Mouse (Mus musculus): ENCODE data around the gene Zfp11.
"Not testable (repeated sequence)": the region's sequence is repeated elsewhere in the genome, so short reads cannot be mapped to it uniquely, and the experiment has no call there.

The Zfp11 gene

GRCm38 (mm10) chr5:129670036-129670458, at the start of gene Zfp11:
Gene Zfp11 (minus strand): TSS chr5:129670099.
- peak; percentile 87 to 92 for DNase-seq

- no peak for DNase-seq
These were observed 47.1 kb upstream of the Zfp11 start for GRCm38 (mm10) chr5:129717016-129717415.

DNA sequence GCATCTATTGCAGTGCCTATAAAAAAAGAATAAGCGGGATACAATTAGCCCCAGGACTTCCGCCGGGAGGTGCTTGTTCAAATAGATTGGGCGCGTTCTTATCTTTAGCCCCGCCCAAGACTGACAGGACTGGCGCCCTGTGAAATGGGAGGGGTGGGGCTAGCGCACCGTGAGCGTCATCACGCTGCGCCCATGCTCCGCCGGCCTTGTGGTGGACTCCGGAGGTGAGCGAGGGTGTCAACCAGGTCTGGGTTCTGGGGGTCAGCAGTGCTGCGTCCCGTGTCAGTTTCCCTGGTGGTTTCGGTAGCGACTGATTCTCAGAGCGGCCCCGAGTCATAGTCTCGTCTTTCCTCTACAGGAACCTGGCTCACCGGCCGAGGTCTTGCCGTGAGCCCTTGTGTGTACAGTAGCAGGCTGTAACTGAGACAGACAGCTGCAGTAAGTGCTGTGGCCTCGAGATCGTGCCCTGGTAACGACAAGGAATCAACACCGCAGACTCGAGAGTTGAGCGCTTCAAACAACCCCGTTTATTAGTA, 45.5 kb upstream of the Zfp11 start, which contains the start of gene Mrps17:
TSS of gene Mrps17 (plus strand) at position 172 of the 536 bp plus-strand sequence.
- peak; percentile 92 for DNase-seq

DNA sequence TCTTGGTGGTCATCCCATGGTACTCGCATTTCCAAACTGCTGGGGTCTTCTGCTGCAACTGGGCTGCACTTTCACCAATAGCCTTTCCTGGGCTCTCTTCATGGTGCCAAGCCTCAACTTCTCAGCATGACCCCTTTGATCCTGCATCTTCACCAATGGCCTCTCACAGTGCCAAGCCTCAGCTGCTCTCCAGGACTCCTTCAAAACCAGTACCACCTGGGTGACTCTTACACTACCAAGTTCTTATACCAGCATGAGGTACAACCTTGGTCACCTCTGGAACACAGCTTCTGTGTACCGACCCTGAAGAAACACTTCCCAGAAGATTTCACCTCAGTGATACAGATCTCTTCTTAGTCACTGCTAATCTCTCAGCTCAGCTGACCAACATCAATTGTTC, 38.5 kb upstream of the Zfp11 start, which contains the start of gene Sept14:
TSS of gene Sept14 (minus strand) at position 101 of the 400 bp plus-strand sequence.
- DNase-seq: no peak

DNA sequence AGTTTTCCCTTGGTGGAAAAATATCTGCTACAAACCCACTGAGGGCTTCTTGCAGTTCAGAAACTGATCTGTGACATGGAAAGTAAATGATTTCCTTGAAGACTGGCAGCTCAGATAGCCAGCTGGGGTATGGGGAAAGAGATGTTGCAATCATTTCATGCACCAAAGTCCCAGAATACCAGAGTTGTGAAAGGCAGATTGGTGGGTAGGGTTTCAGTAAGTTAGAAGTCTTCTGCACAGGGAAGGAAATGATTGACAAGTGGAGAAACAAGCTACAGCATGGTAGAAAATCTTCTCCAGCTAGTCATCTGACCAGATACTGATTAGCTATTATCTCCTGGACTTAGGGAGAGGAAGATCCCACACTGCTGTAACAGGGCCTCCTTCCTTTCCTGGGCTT, 33.5 kb upstream of the Zfp11 start:
- no peak for DNase-seq

- no peak for DNase-seq
These were observed 31.8 kb upstream of the Zfp11 start for GRCm38 (mm10) chr5:129701706-129702105.

GRCm38 (mm10) chr5:129700506-129700905, 30.6 kb upstream of the Zfp11 start:
- no peak for DNase-seq

GRCm38 (mm10) chr5:129690528-129690927, 20.6 kb upstream of the Zfp11 start:
- DNase-seq: no peak

- DNase-seq: no peak
These were observed 17.7 kb upstream of the Zfp11 start for GRCm38 (mm10) chr5:129687621-129688020.

GRCm38 (mm10) chr5:129685141-129685540, 15.2 kb upstream of the Zfp11 start:
- DNase-seq: not testable (repeated sequence)

GRCm38 (mm10) chr5:129669453-129670035, 355 bp downstream of the Zfp11 start:
- DNase-seq: no peak

DNA sequence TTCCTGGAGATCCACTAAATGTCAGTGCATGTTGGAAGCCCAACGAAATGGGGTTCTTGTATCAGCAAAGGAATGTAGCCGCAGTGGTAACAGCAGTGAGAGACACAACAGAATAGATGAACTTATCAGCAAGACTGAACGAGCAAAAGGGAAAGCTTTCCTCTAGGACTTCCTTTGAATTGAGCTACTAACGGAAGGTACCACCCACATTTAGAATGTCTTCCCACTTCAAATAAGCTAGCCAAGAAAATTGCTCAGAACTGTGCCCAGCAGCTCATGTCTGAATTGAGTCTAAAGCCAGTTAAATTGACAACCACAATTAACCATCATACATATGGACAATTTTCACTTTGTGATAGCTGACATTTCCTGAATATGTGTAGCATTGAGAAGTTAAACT, 2.0 kb downstream of the Zfp11 start:
- no peak for DNase-seq

GRCm38 (mm10) chr5:129666271-129666909, 3.5 kb downstream of the Zfp11 start:
- DNase-seq: no peak

DNA sequence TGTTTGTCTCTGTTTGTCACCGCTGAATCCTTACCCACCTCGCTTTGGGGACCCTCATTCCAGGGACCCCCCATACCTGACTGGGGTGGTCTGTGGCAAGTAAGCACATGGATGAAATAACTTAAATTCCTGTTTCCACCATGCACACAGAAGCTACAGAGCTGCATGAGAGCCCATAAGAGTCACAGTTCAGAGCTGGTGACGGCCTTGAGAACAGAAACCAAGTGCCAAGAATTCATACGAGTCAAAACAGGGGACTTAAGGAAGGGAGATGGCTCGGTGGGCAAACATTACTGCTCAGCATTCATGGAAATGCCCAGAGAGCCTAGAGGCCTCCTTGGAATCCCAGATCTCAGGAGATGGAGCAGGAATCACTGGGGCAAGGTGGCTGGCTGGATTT, 5.8 kb downstream of the Zfp11 start:
- DNase-seq: no peak

GRCm38 (mm10) chr5:129657931-129658330, 12.0 kb downstream of the Zfp11 start:
- no peak for DNase-seq

GRCm38 (mm10) chr5:129657016-129657415, 12.9 kb downstream of the Zfp11 start:
- DNase-seq: no peak

DNA sequence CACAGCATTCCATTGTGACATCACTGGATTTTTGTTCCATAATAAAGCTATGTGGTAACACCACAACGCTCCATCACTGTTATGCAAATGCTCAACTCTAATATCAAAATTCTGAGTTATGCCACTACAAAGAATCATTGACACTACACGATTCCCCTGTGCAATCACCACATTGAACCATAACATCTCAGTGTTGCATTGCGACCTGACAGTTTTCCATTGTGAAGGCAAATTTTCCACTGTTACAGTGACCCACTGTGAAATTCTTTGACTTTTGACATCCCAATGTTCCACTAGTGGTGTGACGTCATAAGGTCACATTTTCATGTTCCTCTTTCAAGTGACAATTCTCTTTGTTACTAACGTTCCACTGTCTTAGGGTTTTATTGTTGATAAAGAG, 19.0 kb downstream of the Zfp11 start:
- no peak for DNase-seq

- not testable (repeated sequence) for DNase-seq
These were observed 37.3 kb downstream of the Zfp11 start for GRCm38 (mm10) chr5:129632270-129633250.

- not testable (repeated sequence) for DNase-seq
These were observed 43.3 kb downstream of the Zfp11 start for GRCm38 (mm10) chr5:129626586-129626985.

DNA sequence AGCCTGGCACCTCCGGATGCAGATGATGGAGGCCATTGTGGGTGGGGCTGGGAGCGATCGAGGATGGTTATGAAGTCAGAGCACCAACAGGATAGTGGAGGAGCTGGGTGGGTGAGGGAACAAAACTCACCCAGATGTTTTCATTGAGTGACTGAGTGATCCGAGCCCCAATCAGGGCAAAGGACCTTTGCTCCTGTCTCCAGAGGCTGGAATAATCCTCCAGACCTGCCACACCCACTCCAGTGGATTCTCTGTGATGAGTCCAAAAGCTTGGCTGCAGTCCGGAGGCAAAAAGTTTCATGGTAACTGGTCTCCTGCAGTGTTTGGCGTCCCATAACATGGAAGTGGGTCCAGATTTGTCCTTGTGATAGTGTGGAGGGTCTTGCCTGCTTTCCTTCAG, 43.8 kb downstream of the Zfp11 start:
- no peak for DNase-seq

DNA sequence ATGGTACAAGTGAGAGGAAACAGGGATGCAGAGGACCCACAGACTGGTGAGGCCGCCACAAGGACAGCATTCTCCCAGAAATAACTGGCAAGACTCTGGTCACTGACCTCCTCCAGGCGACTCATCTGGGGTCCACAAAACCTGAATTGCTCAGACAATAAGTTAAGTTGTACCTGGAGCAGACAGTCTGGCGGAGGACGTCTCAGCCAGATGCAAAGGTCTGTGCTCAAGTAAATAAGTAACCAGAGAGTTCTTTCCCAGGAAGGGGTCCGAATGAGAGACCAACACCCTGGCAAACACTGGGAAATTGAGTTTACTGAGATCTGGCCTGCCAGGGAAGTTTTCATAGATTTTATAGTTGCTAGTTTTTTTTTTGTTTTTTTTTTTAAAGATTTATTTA, 48.5 kb downstream of the Zfp11 start:
- DNase-seq: no peak

GRCm38 (mm10) chr5:129620600-129620999, 49.3 kb downstream of the Zfp11 start:
- not testable (repeated sequence) for DNase-seq

- peak; percentile 69 to 74 for DNase-seq
These were observed 58.8 kb downstream of the Zfp11 start for GRCm38 (mm10) chr5:129611060-129611459.

All from cerebellum, postnatal 36 days (tissue).